Mouse (Mus musculus): ENCODE results near the gene Lpcat4.

DNA sequence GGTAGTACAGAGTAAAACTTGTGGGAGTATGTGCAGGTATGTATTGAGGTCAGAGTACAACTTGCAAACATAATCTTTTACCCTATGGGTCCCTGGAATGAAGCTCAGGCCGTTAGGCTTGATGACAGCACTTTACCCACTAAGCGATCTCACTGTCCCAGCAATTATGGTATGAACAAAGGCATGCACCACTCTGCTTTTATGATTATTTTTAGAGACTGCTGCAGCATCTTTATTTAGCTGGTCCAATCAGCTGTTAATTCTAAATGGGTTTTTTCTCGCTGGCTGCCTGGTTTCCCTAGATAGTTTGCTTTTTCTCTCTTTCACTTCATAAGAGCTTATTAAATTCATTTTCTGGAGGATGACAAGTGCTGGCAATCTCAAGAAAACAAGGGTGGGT lies 56.9 kb downstream of the Lpcat4 start:
- TF ChIP-seq CTCF (IDR thresholded peaks at IDR 0.05) (no peak), EP300 (IDR thresholded peaks at IDR 0.05) (no peak)
